Mouse (Mus musculus): ENCODE measurements at regions not wholly inside any gene's neighbourhood (a gene's known extent, or its start where the extent isn't known, plus 50 kb on each side); places are given as distances from the start of the nearest gene placed in this dataset.
"Not testable (repeated sequence)": the region's sequence is repeated elsewhere in the genome, so short reads cannot be mapped to it uniquely, and the experiment has no call there.

- intact Hi-C loops (cut with DNase I) = no loop called here
- no peak for DNase-seq
These were observed 361.6 kb upstream of the Cdh4 start for GRCm38 (mm10) chr2:179080462-179081274.

GRCm38 (mm10) chr2:179086915-179087314 lies 355.3 kb upstream of the Cdh4 start:
- no peak for DNase-seq
- intact Hi-C loops (cut with DNase I) = no loop called here

- intact Hi-C loops (cut with DNase I) = no loop called here
- DNase-seq = no peak
These were observed 350.8 kb upstream of the Cdh4 start for GRCm38 (mm10) chr2:179091480-179091879.

GRCm38 (mm10) chr2:179093996-179094395 lies 348.2 kb upstream of the Cdh4 start:
- DNase-seq = no peak
- intact Hi-C loops (cut with DNase I) = no loop called here

- intact Hi-C loops (cut with DNase I) = no loop called here
These were observed 346.2 kb upstream of the Cdh4 start for GRCm38 (mm10) chr2:179095981-179096380.

GRCm38 (mm10) chr2:179096861-179097260 lies 345.4 kb upstream of the Cdh4 start:
- intact Hi-C loops (cut with DNase I) = no loop called here
- no peak for DNase-seq

More at GRCm38 (mm10) chr2:179095981-179096380, 346.2 kb upstream of the Cdh4 start:
- no peak for DNase-seq

GRCm38 (mm10) chr2:179099783-179100182 lies 342.4 kb upstream of the Cdh4 start:
- DNase-seq = no peak
- intact Hi-C loops (cut with DNase I) = no loop called here

- no peak for DNase-seq
- intact Hi-C loops (cut with DNase I) = no loop called here
These were observed 339.1 kb upstream of the Cdh4 start for GRCm38 (mm10) chr2:179103114-179103513.

GRCm38 (mm10) chr2:179112951-179113350 lies 329.3 kb upstream of the Cdh4 start:
- no peak for DNase-seq
- intact Hi-C loops (cut with DNase I) = no loop called here

- DNase-seq = no peak
- intact Hi-C loops (cut with DNase I) = no loop called here
These were observed 314.2 kb upstream of the Cdh4 start for GRCm38 (mm10) chr2:179128018-179128417.

- DNase-seq = no peak
- intact Hi-C loops (cut with DNase I) = no loop called here
These were observed 313.8 kb upstream of the Cdh4 start for GRCm38 (mm10) chr2:179128432-179128831.

- no peak for DNase-seq
- intact Hi-C loops (cut with DNase I) = no loop called here
These were observed 311.2 kb upstream of the Cdh4 start for GRCm38 (mm10) chr2:179131004-179131403.

- DNase-seq = no peak
- intact Hi-C loops (cut with DNase I) = no loop called here
These were observed 299.9 kb upstream of the Cdh4 start for GRCm38 (mm10) chr2:179142313-179142712.

- DNase-seq = no peak
- intact Hi-C loops (cut with DNase I) = no loop called here
These were observed 296.5 kb upstream of the Cdh4 start for GRCm38 (mm10) chr2:179145726-179146125.

GRCm38 (mm10) chr2:179146274-179146673 lies 296.0 kb upstream of the Cdh4 start:
- intact Hi-C loops (cut with DNase I) = no loop called here
- no peak for DNase-seq

- no peak for DNase-seq
- intact Hi-C loops (cut with DNase I) = no loop called here
These were observed 294.0 kb upstream of the Cdh4 start for GRCm38 (mm10) chr2:179148194-179148593.

GRCm38 (mm10) chr2:179148667-179149066 lies 293.6 kb upstream of the Cdh4 start:
- intact Hi-C loops (cut with DNase I) = no loop called here
- DNase-seq = no peak

GRCm38 (mm10) chr2:179158881-179159280 lies 283.4 kb upstream of the Cdh4 start:
- intact Hi-C loops (cut with DNase I) = no loop called here
- no peak for DNase-seq

GRCm38 (mm10) chr2:179163116-179163515 lies 279.1 kb upstream of the Cdh4 start:
- intact Hi-C loops (cut with DNase I) = no loop called here
- DNase-seq = no peak

GRCm38 (mm10) chr2:179170157-179170556 lies 272.1 kb upstream of the Cdh4 start:
- intact Hi-C loops (cut with DNase I) = no loop called here
- no peak for DNase-seq

GRCm38 (mm10) chr2:179170608-179171007 lies 271.6 kb upstream of the Cdh4 start:
- DNase-seq = no peak
- intact Hi-C loops (cut with DNase I) = no loop called here

GRCm38 (mm10) chr2:179176835-179177530 lies 265.2 kb upstream of the Cdh4 start:
- DNase-seq; intact Hi-C loops (cut with DNase I): not testable (repeated sequence)

Measured in gastrocnemius, postnatal 36 days (tissue).